Mouse (Mus musculus): ENCODE data around the gene Dcaf8. TPM values are rescaled to one million over a fixed set of nuclear protein-coding genes. Genes with fewer than 3 reads are reported as not detected.

The Dcaf8 gene
- polyA plus RNA-seq, 1 experiment from 2014 or later: 114 TPM

- H3K27me3 ChIP-seq (ENCODE audit: control insufficient read depth, insufficient read depth, low read length): no peaks in the 10 kb centered on the region
- WGBS: 91% methylated on average over 3 of the region's 3 CpGs
- H3K9ac ChIP-seq (ENCODE audit: low read depth, low read length): no peak overlapping the region
- H3K36me3 ChIP-seq (ENCODE audit: control insufficient read depth, insufficient read depth, low read length): peaks cover 81% of the 10 kb centered on the region
- no peak overlapping the region for H3K4me3 ChIP-seq (ENCODE audit: low read length)
- ATAC-seq (ENCODE audit: low FRiP score, low TSS enrichment): no peak
- H3K9me3 ChIP-seq (ENCODE audit: control insufficient read depth, low read length): no peaks in the 10 kb centered on the region
- no peak overlapping the region for H3K4me2 ChIP-seq (replicated peaks; ENCODE audit: low read depth, low read length)
- peaks cover 19% of the 10 kb centered on the region for H3K4me1 ChIP-seq (ENCODE audit: control insufficient read depth, insufficient read depth, low read length)
- H3K27ac ChIP-seq (ENCODE audit: low read depth, low read length): no peak overlapping the region
These were observed 49.3 kb downstream of the Dcaf8 start for GRCm38 (mm10) chr1:172197146-172197545.

GRCm38 (mm10) chr1:172197851-172198250 lies 50.0 kb downstream of the Dcaf8 start:
- H3K4me1 ChIP-seq (ENCODE audit: control insufficient read depth, insufficient read depth, low read length): peaks cover 26% of the 10 kb centered on the region
- 77% methylated on average over 5 of the region's 5 CpGs for WGBS
- H3K4me2 ChIP-seq (replicated peaks; ENCODE audit: low read depth, low read length): no peak overlapping the region
- no peak overlapping the region for H3K4me3 ChIP-seq (ENCODE audit: low read length)
- no peak for ATAC-seq (ENCODE audit: low FRiP score, low TSS enrichment)
- H3K9ac ChIP-seq (ENCODE audit: low read depth, low read length): no peak overlapping the region
- no peaks in the 10 kb centered on the region for H3K9me3 ChIP-seq (ENCODE audit: control insufficient read depth, low read length)
- H3K36me3 ChIP-seq (ENCODE audit: control insufficient read depth, insufficient read depth, low read length): peaks cover 74% of the 10 kb centered on the region
- H3K27me3 ChIP-seq (ENCODE audit: control insufficient read depth, insufficient read depth, low read length): no peaks in the 10 kb centered on the region
- H3K27ac ChIP-seq (ENCODE audit: low read depth, low read length): no peak overlapping the region

GRCm38 (mm10) chr1:172198316-172198715 lies 50.4 kb downstream of the Dcaf8 start:
- Histone ChIP-seq H3K27ac (ENCODE audit: low read depth, low read length) (no peak overlapping the region), H3K36me3 (ENCODE audit: control insufficient read depth, insufficient read depth, low read length) (peaks cover 74% of the 10 kb centered on the region), H3K9ac (ENCODE audit: low read depth, low read length) (no peak overlapping the region), H3K4me3 (ENCODE audit: low read length) (no peak overlapping the region), H3K4me2 (replicated peaks; ENCODE audit: low read depth, low read length) (no peak overlapping the region), H3K27me3 (ENCODE audit: control insufficient read depth, insufficient read depth, low read length) (no peaks in the 10 kb centered on the region), H3K9me3 (ENCODE audit: control insufficient read depth, low read length) (no peaks in the 10 kb centered on the region), H3K4me1 (ENCODE audit: control insufficient read depth, insufficient read depth, low read length) (peaks cover 31% of the 10 kb centered on the region)
- ATAC-seq (ENCODE audit: low FRiP score, low TSS enrichment): no peak
- 88% methylated on average over 8 of the region's 8 CpGs for whole genome bisulfite sequencing

GRCm38 (mm10) chr1:172198996-172199395 lies 51.1 kb downstream of the Dcaf8 start:
- no peak for ATAC-seq (ENCODE audit: low FRiP score, low TSS enrichment)
- 92% methylated on average over 4 of the region's 4 CpGs for WGBS
- H3K4me1 ChIP-seq (ENCODE audit: control insufficient read depth, insufficient read depth, low read length): peaks cover 38% of the 10 kb centered on the region
- H3K36me3 ChIP-seq (ENCODE audit: control insufficient read depth, insufficient read depth, low read length): peaks cover 69% of the 10 kb centered on the region
- H3K4me3 ChIP-seq (ENCODE audit: low read length): no peak overlapping the region
- H3K27me3 ChIP-seq (ENCODE audit: control insufficient read depth, insufficient read depth, low read length): no peaks in the 10 kb centered on the region
- no peak overlapping the region for H3K4me2 ChIP-seq (replicated peaks; ENCODE audit: low read depth, low read length)
- H3K9ac ChIP-seq (ENCODE audit: low read depth, low read length): no peak overlapping the region
- H3K9me3 ChIP-seq (ENCODE audit: control insufficient read depth, low read length): no peaks in the 10 kb centered on the region
- no peak overlapping the region for H3K27ac ChIP-seq (ENCODE audit: low read depth, low read length)

GRCm38 (mm10) chr1:172200161-172200560 lies 52.3 kb downstream of the Dcaf8 start:
- Histone ChIP-seq H3K27ac (ENCODE audit: low read depth, low read length) (no peak overlapping the region; the same call in 1 of the 2 replicates), H3K4me2 (replicated peaks; ENCODE audit: low read depth, low read length) (no peak overlapping the region), H3K4me3 (ENCODE audit: low read length) (no peak overlapping the region), H3K9me3 (ENCODE audit: control insufficient read depth, low read length) (no peaks in the 10 kb centered on the region), H3K9ac (ENCODE audit: low read depth, low read length) (no peak overlapping the region), H3K27me3 (ENCODE audit: control insufficient read depth, insufficient read depth, low read length) (no peaks in the 10 kb centered on the region), H3K36me3 (ENCODE audit: control insufficient read depth, insufficient read depth, low read length) (peaks cover 57% of the 10 kb centered on the region), H3K4me1 (ENCODE audit: control insufficient read depth, insufficient read depth, low read length) (peaks cover 45% of the 10 kb centered on the region)
- WGBS: 80% methylated on average over 5 of the region's 5 CpGs
- ATAC-seq (ENCODE audit: low FRiP score, low TSS enrichment): no peak

GRCm38 (mm10) chr1:172200871-172201447 lies 53.1 kb downstream of the Dcaf8 start:
- H3K4me3 ChIP-seq (ENCODE audit: low read length): no peak overlapping the region
- H3K4me1 ChIP-seq (ENCODE audit: control insufficient read depth, insufficient read depth, low read length): peaks cover 51% of the 10 kb centered on the region
- 53% methylated on average over 7 of the region's 7 CpGs for WGBS
- no peak overlapping the region; the same call in 1 of the 2 replicates for H3K4me2 ChIP-seq (replicated peaks; ENCODE audit: low read depth, low read length)
- H3K9me3 ChIP-seq (ENCODE audit: control insufficient read depth, low read length): no peaks in the 10 kb centered on the region
- H3K27me3 ChIP-seq (ENCODE audit: control insufficient read depth, insufficient read depth, low read length): no peaks in the 10 kb centered on the region
- H3K9ac ChIP-seq (ENCODE audit: low read depth, low read length): no peak overlapping the region
- 0 out of 2 replicates have a peak, but pooled peaks have one; percentile 2 for ATAC-seq (ENCODE audit: low FRiP score, low TSS enrichment)
- peaks cover 49% of the 10 kb centered on the region for H3K36me3 ChIP-seq (ENCODE audit: control insufficient read depth, insufficient read depth, low read length)
- H3K27ac ChIP-seq (ENCODE audit: low read depth, low read length): 0 out of 2 replicates have a peak overlapping the region, but pooled peaks have one; percentile 17

- Histone ChIP-seq H3K27ac (ENCODE audit: low read depth, low read length) (peak overlapping the region; percentile 86; the same call in 1 of the 2 replicates), H3K4me1 (ENCODE audit: control insufficient read depth, insufficient read depth, low read length) (peaks cover 57% of the 10 kb centered on the region), H3K9me3 (ENCODE audit: control insufficient read depth, low read length) (no peaks in the 10 kb centered on the region), H3K4me2 (replicated peaks; ENCODE audit: low read depth, low read length) (0 out of 2 replicates have a peak overlapping the region, but pooled peaks have one; percentile 12), H3K4me3 (ENCODE audit: low read length) (no peak overlapping the region), H3K9ac (ENCODE audit: low read depth, low read length) (no peak overlapping the region), H3K27me3 (ENCODE audit: control insufficient read depth, insufficient read depth, low read length) (no peaks in the 10 kb centered on the region), H3K36me3 (ENCODE audit: control insufficient read depth, insufficient read depth, low read length) (peaks cover 36% of the 10 kb centered on the region)
- ATAC-seq (ENCODE audit: low FRiP score, low TSS enrichment): no peak
- WGBS: 24% methylated on average over 14 of the region's 14 CpGs
These were observed 54.3 kb downstream of the Dcaf8 start for GRCm38 (mm10) chr1:172201967-172202880.

- Histone ChIP-seq H3K27ac (ENCODE audit: low read depth, low read length) (peak overlapping the region; percentile 86), H3K27me3 (ENCODE audit: control insufficient read depth, insufficient read depth, low read length) (no peaks in the 10 kb centered on the region), H3K9ac (ENCODE audit: low read depth, low read length) (no peak overlapping the region), H3K4me2 (replicated peaks; ENCODE audit: low read depth, low read length) (no peak overlapping the region), H3K9me3 (ENCODE audit: control insufficient read depth, low read length) (no peaks in the 10 kb centered on the region), H3K4me3 (ENCODE audit: low read length) (no peak overlapping the region), H3K36me3 (ENCODE audit: control insufficient read depth, insufficient read depth, low read length) (peaks cover 29% of the 10 kb centered on the region), H3K4me1 (ENCODE audit: control insufficient read depth, insufficient read depth, low read length) (peaks cover 61% of the 10 kb centered on the region)
- WGBS: 19% methylated on average over 2 of the region's 2 CpGs
- no peak for ATAC-seq (ENCODE audit: low FRiP score, low TSS enrichment)
These were observed 55.1 kb downstream of the Dcaf8 start for GRCm38 (mm10) chr1:172202894-172203522.

Data from kidney, embryonic 14.5 days (tissue).